Mouse (Mus musculus): ENCODE results near the gene Snrpb2. TPM values are rescaled to one million over a fixed set of nuclear protein-coding genes. Genes with fewer than 3 reads are reported as not detected.

Snrpb2 gene
- total and polyA plus RNA-seq, 2 experiments from 2014 or later, result 22.6 to 59.2 TPM

GRCm38 (mm10) chr2:143024226-143024625, 38.6 kb upstream of the Snrpb2 start:
- Histone ChIP-seq H3K9ac (replicated peaks; ENCODE audit: low read length, poor library complexity, severe bottlenecking) (no peak overlapping the region), H3K4me2 (ENCODE audit: low read depth, low read length, poor library complexity, severe bottlenecking) (no peak overlapping the region), H3K9me3 (ENCODE audit: low read length) (no peaks in the 10 kb centered on the region), H3K4me3 (ENCODE audit: low read depth, low read length) (no peak overlapping the region), H3K4me1 (ENCODE audit: insufficient read depth, low read length) (no peaks in the 10 kb centered on the region), H3K27me3 (ENCODE audit: insufficient read depth, low read length) (no peaks in the 10 kb centered on the region), H3K27ac (ENCODE audit: low read depth, low read length) (no peak overlapping the region), H3K36me3 (ENCODE audit: insufficient read depth, low read length) (no peaks in the 10 kb centered on the region)
- no peak for TF ChIP-seq CTCF (IDR thresholded peaks at IDR 0.05)
- 80% methylated on average over 4 of the region's 4 CpGs for WGBS
- ATAC-seq (ENCODE audit: low FRiP score) (no peak), DNase-seq (ENCODE audit: low spot score) (no peak)

DNA sequence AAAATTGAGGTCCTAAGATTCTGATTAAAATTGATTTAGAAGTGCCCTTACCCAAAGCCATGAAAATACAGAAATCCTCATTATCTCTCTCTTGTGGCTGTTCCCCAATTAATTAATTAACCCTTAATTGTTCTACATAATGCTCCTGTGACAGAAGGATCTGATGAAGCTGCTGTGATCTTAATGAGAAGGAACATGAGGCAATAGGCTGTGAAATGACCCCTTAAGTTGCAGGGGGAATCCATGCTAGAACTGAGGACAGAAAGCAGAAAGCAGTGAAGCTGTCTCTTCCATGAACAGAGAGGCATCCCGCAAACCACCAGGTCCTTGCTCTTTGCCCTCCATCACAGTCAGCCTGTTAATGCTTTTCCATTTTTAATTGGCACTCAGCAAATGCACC, 31.6 kb upstream of the Snrpb2 start:
- no peak for TF ChIP-seq CTCF (IDR thresholded peaks at IDR 0.05)
- 78% methylated on average over 1 of the region's 1 CpGs for WGBS
- H3K27me3 ChIP-seq (ENCODE audit: insufficient read depth, low read length), result no peaks in the 10 kb centered on the region
- no peaks in the 10 kb centered on the region for H3K9me3 ChIP-seq (ENCODE audit: low read length)
- DNase-seq (ENCODE audit: low spot score), result no peak
- H3K36me3 ChIP-seq (ENCODE audit: insufficient read depth, low read length), result no peaks in the 10 kb centered on the region
- no peak overlapping the region for H3K9ac ChIP-seq (replicated peaks; ENCODE audit: low read length, poor library complexity, severe bottlenecking)
- no peak overlapping the region for H3K4me3 ChIP-seq (ENCODE audit: low read depth, low read length)
- no peak overlapping the region for H3K4me2 ChIP-seq (ENCODE audit: low read depth, low read length, poor library complexity, severe bottlenecking)
- no peaks in the 10 kb centered on the region for H3K4me1 ChIP-seq (ENCODE audit: insufficient read depth, low read length)
- no peak overlapping the region for H3K27ac ChIP-seq (ENCODE audit: low read depth, low read length)
- ATAC-seq (ENCODE audit: low FRiP score), result no peak

GRCm38 (mm10) chr2:143032378-143033255, 30.2 kb upstream of the Snrpb2 start:
- WGBS, result 12% methylated on average over 10 of the region's 10 CpGs
- Histone ChIP-seq H3K9ac (replicated peaks; ENCODE audit: low read length, poor library complexity, severe bottlenecking) (no peak overlapping the region), H3K9me3 (ENCODE audit: low read length) (no peaks in the 10 kb centered on the region), H3K27me3 (ENCODE audit: insufficient read depth, low read length) (no peaks in the 10 kb centered on the region), H3K4me1 (ENCODE audit: insufficient read depth, low read length) (no peaks in the 10 kb centered on the region), H3K27ac (ENCODE audit: low read depth, low read length) (peak overlapping the region; percentile 39; the same call in 1 of the 2 replicates), H3K4me2 (ENCODE audit: low read depth, low read length, poor library complexity, severe bottlenecking) (peak overlapping the region; percentile 26), H3K36me3 (ENCODE audit: insufficient read depth, low read length) (no peaks in the 10 kb centered on the region), H3K4me3 (ENCODE audit: low read depth, low read length) (no peak overlapping the region)
- ATAC-seq (ENCODE audit: low FRiP score) (peak; percentile 77), DNase-seq (ENCODE audit: low spot score) (no peak)
- TF ChIP-seq CTCF (IDR thresholded peaks at IDR 0.05), result no peak

DNA sequence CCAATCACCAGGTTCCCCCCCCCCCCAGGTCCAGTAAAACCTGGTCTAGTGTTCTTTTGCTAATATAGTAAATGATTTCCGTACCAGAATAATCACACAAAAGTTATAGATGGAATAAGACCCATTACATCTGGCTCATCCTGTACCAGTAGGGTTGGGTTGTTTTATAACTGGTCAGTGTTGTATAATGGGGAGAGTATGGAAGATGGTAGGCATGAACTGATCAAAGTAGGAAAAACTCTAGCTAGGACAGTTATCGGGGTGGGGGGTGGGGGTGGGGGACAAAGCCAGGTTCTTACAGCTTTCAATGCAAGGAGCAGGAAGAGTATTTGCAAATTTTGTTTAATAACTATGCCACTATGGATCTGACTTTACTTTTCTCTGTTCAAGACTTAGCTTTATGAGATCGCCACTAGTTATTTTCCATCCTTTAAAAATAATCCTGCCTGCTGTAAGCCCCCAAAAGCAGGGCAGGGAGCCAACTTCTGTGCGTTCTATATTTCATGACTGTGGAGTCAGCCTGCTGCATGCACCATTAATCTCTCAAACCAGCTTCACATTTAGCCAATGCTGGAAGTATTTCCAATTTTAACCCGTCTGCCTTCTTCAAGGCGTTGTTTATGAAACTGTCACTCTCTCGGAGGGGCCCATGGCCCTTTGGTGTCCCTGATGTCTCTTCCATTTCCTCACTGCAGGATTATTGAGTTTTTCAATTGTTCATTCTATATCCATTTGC, 28.3 kb upstream of the Snrpb2 start:
- no peak overlapping the region for H3K27ac ChIP-seq (ENCODE audit: low read depth, low read length)
- no peaks in the 10 kb centered on the region for H3K9me3 ChIP-seq (ENCODE audit: low read length)
- H3K4me3 ChIP-seq (ENCODE audit: low read depth, low read length), result no peak overlapping the region
- no peak for ATAC-seq (ENCODE audit: low FRiP score)
- no peak for TF ChIP-seq CTCF (IDR thresholded peaks at IDR 0.05)
- H3K4me1 ChIP-seq (ENCODE audit: insufficient read depth, low read length), result no peaks in the 10 kb centered on the region
- WGBS, result 56% methylated on average over 7 of the region's 7 CpGs
- H3K4me2 ChIP-seq (ENCODE audit: low read depth, low read length, poor library complexity, severe bottlenecking), result no peak overlapping the region
- DNase-seq (ENCODE audit: low spot score), result no peak
- H3K9ac ChIP-seq (replicated peaks; ENCODE audit: low read length, poor library complexity, severe bottlenecking), result no peak overlapping the region
- H3K27me3 ChIP-seq (ENCODE audit: insufficient read depth, low read length), result no peaks in the 10 kb centered on the region
- no peaks in the 10 kb centered on the region for H3K36me3 ChIP-seq (ENCODE audit: insufficient read depth, low read length)

DNA sequence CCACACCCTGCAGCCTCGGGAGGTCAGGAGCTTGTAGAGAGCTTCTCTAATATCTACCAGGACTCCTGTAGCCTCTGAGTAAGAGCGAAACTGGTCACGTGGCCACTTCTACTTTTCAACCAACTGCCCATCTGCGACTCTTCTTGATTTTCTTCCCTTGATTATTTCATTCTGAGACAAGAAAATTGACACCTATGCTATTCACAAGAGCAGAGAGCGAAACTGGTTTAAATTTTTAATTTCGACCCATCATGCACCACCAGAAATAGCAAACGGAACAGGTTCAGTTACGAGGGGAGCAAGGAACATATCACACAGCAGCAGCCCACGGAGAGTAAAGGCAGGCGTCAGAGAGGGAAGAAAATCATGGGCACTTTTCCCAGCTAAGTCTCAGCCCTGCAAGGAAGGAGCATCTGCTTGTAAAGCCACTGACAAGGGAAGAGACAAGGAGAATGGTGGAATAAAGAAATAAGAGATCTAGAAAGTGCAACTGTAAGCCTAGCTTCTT, 27.7 kb upstream of the Snrpb2 start:
- 63% methylated on average over 10 of the region's 10 CpGs for WGBS
- no peaks in the 10 kb centered on the region for H3K27me3 ChIP-seq (ENCODE audit: insufficient read depth, low read length)
- no peaks in the 10 kb centered on the region for H3K4me1 ChIP-seq (ENCODE audit: insufficient read depth, low read length)
- H3K27ac ChIP-seq (ENCODE audit: low read depth, low read length), result no peak overlapping the region
- no peak for TF ChIP-seq CTCF (IDR thresholded peaks at IDR 0.05)
- DNase-seq (ENCODE audit: low spot score), result no peak
- H3K36me3 ChIP-seq (ENCODE audit: insufficient read depth, low read length), result no peaks in the 10 kb centered on the region
- no peak for ATAC-seq (ENCODE audit: low FRiP score)
- H3K4me2 ChIP-seq (ENCODE audit: low read depth, low read length, poor library complexity, severe bottlenecking), result no peak overlapping the region
- no peak overlapping the region for H3K9ac ChIP-seq (replicated peaks; ENCODE audit: low read length, poor library complexity, severe bottlenecking)
- H3K9me3 ChIP-seq (ENCODE audit: low read length), result no peaks in the 10 kb centered on the region
- H3K4me3 ChIP-seq (ENCODE audit: low read depth, low read length), result no peak overlapping the region

- Histone ChIP-seq H3K4me3 (ENCODE audit: low read depth, low read length) (no peak overlapping the region), H3K36me3 (ENCODE audit: insufficient read depth, low read length) (no peaks in the 10 kb centered on the region), H3K27ac (ENCODE audit: low read depth, low read length) (no peak overlapping the region), H3K9me3 (ENCODE audit: low read length) (no peaks in the 10 kb centered on the region), H3K9ac (replicated peaks; ENCODE audit: low read length, poor library complexity, severe bottlenecking) (no peak overlapping the region), H3K4me2 (ENCODE audit: low read depth, low read length, poor library complexity, severe bottlenecking) (no peak overlapping the region), H3K27me3 (ENCODE audit: insufficient read depth, low read length) (no peaks in the 10 kb centered on the region), H3K4me1 (ENCODE audit: insufficient read depth, low read length) (no peaks in the 10 kb centered on the region)
- WGBS, result 89% methylated on average over 1 of the region's 1 CpGs
- DNase-seq (ENCODE audit: low spot score) (no peak), ATAC-seq (ENCODE audit: low FRiP score) (no peak)
- TF ChIP-seq CTCF (IDR thresholded peaks at IDR 0.05), result no peak
Measured at GRCm38 (mm10) chr2:143041596-143041995, 21.2 kb upstream of the Snrpb2 start.

Data from midbrain, postnatal 0 days (tissue).